Mouse (Mus musculus) liver, embryonic 14.5 days (tissue): ENCODE measurements around the gene Pdlim1. TPM values are rescaled to one million over a fixed set of nuclear protein-coding genes. Genes with fewer than 3 reads are reported as not detected.

ENCODE experiments used
- ATAC-seq: fragments of 200-750 bp; cut with Nextera tagmentation; 2 replicates; pipeline ENCODE4 v1.8.0; 2017; ENCODE audit warnings: moderate number of reproducible peaks, mild to moderate bottlenecking, moderate library complexity; ENCODE audit not compliant: insufficient read depth
- DNase-seq, 3 experiments: peaks; one replicate each; pipeline ENCODE4 v3.0.0-alpha.2; 2012 to 2013; ENCODE audit warnings: low read depth in 3 of 3, low spot score in 3 of 3
- H3K27ac ChIP-seq: fragments of 300-500 bp; sonication (generic); 2 replicates; pipeline ENCODE4 v1.5.1; 2014; ENCODE audit warnings: moderate library complexity, mild to moderate bottlenecking, control low read depth, inconsistent platforms
- H3K27me3 ChIP-seq: fragments of 300-500 bp; sonication (generic); 2 replicates; pipeline ENCODE4 v1.6.1; 2014; ENCODE audit warnings: mild to moderate bottlenecking, low read length, moderate library complexity; ENCODE audit not compliant: control insufficient read depth, insufficient read depth
- H3K36me3 ChIP-seq: fragments of 300-500 bp; sonication (generic); replicated peaks from 2 replicates; pipeline ENCODE4 v1.6.1; 2014; ENCODE audit warnings: low read depth; ENCODE audit not compliant: control insufficient read depth, insufficient read depth
- H3K4me1 ChIP-seq, 2 experiments: fragments of 200-500 bp in 1 of 2; fragments of 300-500 bp in 1 of 2; sonication (generic) in 1 of 2; replicated peaks; 2 replicates each; pipeline ENCODE4 v1.6.1; 2012 to 2014; ENCODE audit warnings: antibody characterized with exemption in 1 of 2, inconsistent platforms in 1 of 2, low read length in 1 of 2; ENCODE audit not compliant: control insufficient read depth in 2 of 2, insufficient read depth in 2 of 2
- H3K4me2 ChIP-seq: fragments of 300-500 bp; sonication (generic); 2 replicates; pipeline ENCODE4 v1.6.1; 2014; ENCODE audit warnings: low read depth, mild to moderate bottlenecking, control low read depth, moderate library complexity
- H3K4me3 ChIP-seq, 2 experiments: fragments of 200-500 bp in 1 of 2; fragments of 300-500 bp in 1 of 2; sonication (generic) in 1 of 2; 2 replicates each; pipeline ENCODE4 v1.5.1; 2012 to 2014; ENCODE audit warnings: low read depth in 2 of 2, low read length in 2 of 2, mild to moderate bottlenecking in 2 of 2, control low read depth in 1 of 2, inconsistent platforms in 1 of 2, moderate library complexity in 1 of 2; ENCODE audit not compliant: insufficient read depth in 1 of 2
- H3K9ac ChIP-seq: fragments of 300-500 bp; sonication (generic); replicated peaks from 2 replicates; pipeline ENCODE4 v1.6.1; 2014; ENCODE audit warnings: mild to moderate bottlenecking, control low read depth, moderate library complexity
- H3K9me3 ChIP-seq: fragments of 300-500 bp; sonication (generic); 2 replicates; pipeline ENCODE4 v1.6.1; 2016; ENCODE audit warnings: low read length, mixed read lengths; ENCODE audit not compliant: control insufficient read depth
- CTCF ChIP-seq: IDR thresholded peaks from 2 replicates; pipeline ENCODE4 v1.5.1; 2016; ENCODE audit warnings: antibody characterized with exemption, low read depth, control low read depth
- EP300 ChIP-seq: IDR thresholded peaks from 2 replicates; pipeline ENCODE4 v1.6.1; 2016; ENCODE audit warnings: antibody characterized with exemption, low read depth
- WGBS: fragments of 180-500 bp; shearing (Covaris S2); extraction: QIAGEN DNeasy Blood & Tissue Kit; methylation state at CpG from one replicate; pipeline ENCODE4 v1.1.7; 2014; ENCODE audit not compliant: insufficient replicate concordance; 5-methylcytosine and 5-hydroxymethylcytosine counted together
- polyA plus RNA-seq, 2 experiments: library from polyadenylated mRNA; depleted of rRNA in 1 of 2; stranded (reverse) in 1 of 2; unstranded in 1 of 2; fragments of >200 nt; fragmentation: Nextera tagmentation in 1 of 2; extraction: Ambion mirVana in 1 of 2; gene quantifications; 2 replicates each; pipeline versions ENCODE4 v1.2.1 to v1.2.3; 2012 to 2014

Pdlim1 gene
- polyA plus RNA-seq, 2 experiments, result 31.4 to 70.7 TPM

DNA sequence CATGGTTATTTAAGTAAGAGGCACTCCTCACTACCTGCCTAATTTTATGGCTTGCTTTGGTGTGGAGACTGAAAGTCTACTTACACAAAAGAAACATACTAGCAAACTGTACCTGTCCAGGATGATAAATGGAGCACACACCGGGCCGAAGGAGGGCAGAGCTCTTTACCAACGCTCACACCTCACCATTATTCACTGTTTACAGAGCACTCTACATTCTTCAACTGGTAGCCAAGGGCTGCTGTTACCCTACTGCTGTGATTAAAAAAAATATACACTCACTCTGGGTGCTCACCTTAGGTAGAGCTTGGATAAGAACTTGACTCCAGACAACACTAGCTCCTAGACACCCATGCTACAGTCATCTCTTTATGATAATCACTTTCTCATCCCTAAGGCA is 3.1 kb downstream of the Pdlim1 start:
- Histone ChIP-seq H3K4me1 (peaks cover 5 to 13% of the 10 kb centered on the region in 2 experiments; a peak in 3 of 4 replicates), H3K27me3 (peaks cover 12% of the 10 kb centered on the region), H3K9me3 (no peaks in the 10 kb centered on the region), H3K4me2 (no peak overlapping the region), H3K9ac (no peak overlapping the region), H3K4me3 (no peak overlapping the region), H3K27ac (no peak overlapping the region), H3K36me3 (no peaks in the 10 kb centered on the region; the same call in 1 of the 2 replicates)
- TF ChIP-seq EP300 (no peak), CTCF (no peak)
- no peak for ATAC-seq
- WGBS, result 68% methylated on average over 3 of the region's 3 CpGs
- no peak for DNase-seq

DNA sequence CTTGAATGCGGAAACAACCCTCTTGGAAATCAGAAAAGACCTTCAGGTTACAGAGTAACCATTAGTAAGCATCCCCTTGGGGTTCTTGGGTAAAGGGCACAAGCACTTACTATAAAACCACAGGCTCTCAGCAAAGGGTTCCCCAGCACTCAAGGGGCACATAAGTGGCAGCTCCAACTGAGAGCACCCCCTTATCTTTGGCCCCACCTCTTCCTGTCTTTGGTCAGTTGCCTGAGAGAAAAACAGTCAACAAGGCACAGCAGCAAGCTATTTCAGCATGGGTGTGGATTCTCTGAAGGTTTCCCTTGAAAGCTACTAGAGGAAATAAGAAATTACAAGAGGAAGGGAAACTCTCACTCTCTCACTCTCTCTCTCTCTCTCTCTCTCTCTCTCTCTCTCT is 4.3 kb downstream of the Pdlim1 start:
- peaks cover 5 to 13% of the 10 kb centered on the region in 2 experiments; a peak in 3 of 4 replicates for H3K4me1 ChIP-seq
- 42% methylated on average over 1 of the region's 1 CpGs for WGBS
- ATAC-seq, result no peak
- no peaks in the 10 kb centered on the region for H3K9me3 ChIP-seq
- no peak overlapping the region for H3K9ac ChIP-seq
- peaks cover 6% of the 10 kb centered on the region for H3K27me3 ChIP-seq
- no peak overlapping the region for H3K27ac ChIP-seq
- peak overlapping the region; percentile 24 for H3K4me2 ChIP-seq
- H3K4me3 ChIP-seq, result no peak overlapping the region
- TF ChIP-seq CTCF, result no peak
- no peak for TF ChIP-seq EP300
- H3K36me3 ChIP-seq, result no peaks in the 10 kb centered on the region; the same call in 1 of the 2 replicates
- peak in 2 of 3 experiments; percentile 34 to 37 for DNase-seq

DNA sequence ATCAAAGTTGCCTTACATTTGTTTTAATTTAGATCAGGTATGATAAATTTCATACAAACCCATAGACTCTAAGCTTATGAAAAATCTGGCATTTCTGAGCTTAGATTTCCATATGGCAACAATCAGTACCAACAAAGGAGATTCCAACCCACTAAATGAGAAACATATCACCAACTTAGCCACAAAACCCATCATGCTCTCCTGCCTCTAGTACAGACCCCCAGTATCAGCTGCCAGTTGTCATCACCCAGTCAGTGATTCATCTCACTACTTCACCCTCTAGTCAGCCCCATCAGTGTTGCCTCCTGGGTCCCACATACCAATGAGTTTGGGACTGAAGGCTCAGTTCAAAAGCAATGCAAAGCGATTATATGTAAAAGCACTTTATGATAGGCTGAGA is 12.2 kb downstream of the Pdlim1 start:
- Histone ChIP-seq H3K27ac (no peak overlapping the region), H3K4me2 (no peak overlapping the region), H3K36me3 (no peaks in the 10 kb centered on the region), H3K4me3 (no peak overlapping the region), H3K9ac (no peak overlapping the region), H3K27me3 (no peaks in the 10 kb centered on the region), H3K9me3 (no peaks in the 10 kb centered on the region), H3K4me1 (peaks cover 5 to 18% of the 10 kb centered on the region in 2 experiments; a peak in 2 of 4 replicates)
- TF ChIP-seq CTCF, result no peak
- no peak for TF ChIP-seq EP300
- DNase-seq (no peak), ATAC-seq (no peak)
- WGBS, result 76% methylated on average over 1 of the region's 1 CpGs

DNA sequence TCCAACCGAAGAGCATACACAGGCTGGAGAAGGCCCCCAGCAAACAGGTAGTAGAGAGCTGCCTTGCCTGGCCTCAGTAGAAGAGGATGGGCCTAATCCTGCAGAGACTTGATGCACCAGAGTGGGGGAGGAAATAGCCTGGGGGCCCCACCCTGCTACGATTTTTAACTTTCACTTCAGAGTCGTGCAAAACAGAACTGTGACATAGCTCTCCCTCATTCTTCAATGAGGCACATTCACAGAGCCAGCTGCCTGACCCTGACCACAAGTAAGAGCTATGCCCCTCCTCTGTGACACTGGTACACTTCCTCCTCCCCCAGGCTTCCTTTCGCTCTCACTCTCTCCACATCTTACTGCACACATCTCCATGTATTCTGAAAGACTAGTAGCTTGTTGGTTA is 14.2 kb downstream of the Pdlim1 start:
- TF ChIP-seq CTCF, result no peak
- TF ChIP-seq EP300, result no peak
- Histone ChIP-seq H3K4me1 (peaks cover 5 to 22% of the 10 kb centered on the region in 2 experiments; a peak in 2 of 4 replicates), H3K4me2 (no peak overlapping the region), H3K27ac (no peak overlapping the region), H3K9me3 (no peaks in the 10 kb centered on the region), H3K27me3 (no peaks in the 10 kb centered on the region), H3K4me3 (no peak overlapping the region), H3K9ac (no peak overlapping the region), H3K36me3 (no peaks in the 10 kb centered on the region)
- WGBS, result 22% methylated on average over 4 of the region's 4 CpGs
- ATAC-seq (no peak), DNase-seq (no peak)

DNA sequence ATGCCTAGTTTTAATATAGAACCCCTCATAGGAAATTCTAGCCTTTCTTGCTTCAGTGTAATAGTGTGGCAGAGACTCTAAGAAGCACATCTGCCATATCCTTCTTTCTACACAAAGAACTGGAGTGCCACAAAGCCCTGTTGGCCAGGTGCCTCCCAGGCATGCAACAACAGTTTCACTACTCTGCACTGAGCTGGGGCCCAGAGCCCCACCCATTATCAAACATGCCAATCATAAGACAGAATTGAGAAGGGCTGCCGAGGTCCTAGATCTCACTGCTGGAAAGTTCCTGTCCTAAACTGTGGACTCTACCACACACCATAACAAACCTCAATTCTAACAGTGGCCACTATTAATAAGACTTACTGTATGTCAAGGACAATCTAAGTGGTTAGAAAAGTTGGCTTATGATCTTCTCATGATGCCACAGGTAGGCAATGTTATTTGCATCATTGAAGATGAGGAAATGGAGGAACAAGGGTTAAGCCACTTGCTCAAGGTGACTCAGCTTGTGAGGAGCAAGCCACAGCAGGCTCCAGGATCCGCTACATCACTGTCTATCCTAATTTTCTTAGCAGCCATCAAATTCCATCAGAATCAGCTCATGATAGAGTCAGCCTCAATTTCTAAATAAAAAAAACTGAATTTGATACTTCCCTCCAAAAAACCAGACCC is 15.1 kb downstream of the Pdlim1 start:
- H3K9me3 ChIP-seq, result no peaks in the 10 kb centered on the region
- TF ChIP-seq EP300, result no peak
- TF ChIP-seq CTCF, result no peak
- ATAC-seq (no peak), DNase-seq (no peak)
- no peaks in the 10 kb centered on the region for H3K27me3 ChIP-seq
- 41% methylated on average over 2 of the region's 2 CpGs for WGBS
- peaks cover 5 to 22% of the 10 kb centered on the region in 2 experiments; a peak in 2 of 4 replicates for H3K4me1 ChIP-seq
- H3K9ac ChIP-seq, result no peak overlapping the region
- no peak overlapping the region for H3K4me2 ChIP-seq
- H3K27ac ChIP-seq, result no peak overlapping the region
- no peak overlapping the region for H3K4me3 ChIP-seq
- no peaks in the 10 kb centered on the region for H3K36me3 ChIP-seq
